Mouse (Mus musculus): ENCODE measurements around the gene Rpa1. TPM values are rescaled to one million over a fixed set of nuclear protein-coding genes. Genes with fewer than 3 reads are reported as not detected.

The Rpa1 gene
- polyA plus RNA-seq, 1 experiment from 2014 or later, result 119 TPM

Small RNA genes within 50 kb of the gene (microRNA-seq; reads per million reads assigned to microRNA genes)
- not detected for gene Gm47300

Other genes with a start within 250 kb of the Rpa1 start
- 16.9 and 26.6 TPM in 2 replicates for gene Hic1, start 178.8 kb downstream of the Rpa1 start, polyA plus RNA-seq (2014; fragmentation: Nextera tagmentation; extraction: Ambion mirVana)
- gene Ovca2, start 169.5 kb downstream of the Rpa1 start, polyA plus RNA-seq (2014; fragmentation: Nextera tagmentation; extraction: Ambion mirVana), result 33.3 and 33.4 TPM in 2 replicates
- 25.7 and 29.2 TPM in 2 replicates for gene Dph1, start 157.1 kb downstream of the Rpa1 start, polyA plus RNA-seq (2014; fragmentation: Nextera tagmentation; extraction: Ambion mirVana)
- gene Rtn4rl1, start 154.5 kb downstream of the Rpa1 start, polyA plus RNA-seq (2014; fragmentation: Nextera tagmentation; extraction: Ambion mirVana), result 2.7 and 4.2 TPM in 2 replicates
- 10.4 and 17.8 TPM in 2 replicates for gene Smyd4, start 109 bp upstream of the Rpa1 start, polyA plus RNA-seq (2014; fragmentation: Nextera tagmentation; extraction: Ambion mirVana)
- gene Serpinf1, start 74.4 kb upstream of the Rpa1 start, polyA plus RNA-seq (2014; fragmentation: Nextera tagmentation; extraction: Ambion mirVana), result 118 and 120 TPM in 2 replicates
- 3.9 and 8.4 TPM in 2 replicates for gene Serpinf2, start 91.3 kb upstream of the Rpa1 start, polyA plus RNA-seq (2014; fragmentation: Nextera tagmentation; extraction: Ambion mirVana)
- 2.8 and 4.8 TPM in 2 replicates for gene Wdr81, start 106.4 kb upstream of the Rpa1 start, polyA plus RNA-seq (2014; fragmentation: Nextera tagmentation; extraction: Ambion mirVana)
- 20.7 and 21.0 TPM in 2 replicates for gene Tlcd2, start 113.4 kb upstream of the Rpa1 start, polyA plus RNA-seq (2014; fragmentation: Nextera tagmentation; extraction: Ambion mirVana)
- 56.4 and 103 TPM in 2 replicates for gene Prpf8, start 138.5 kb upstream of the Rpa1 start, polyA plus RNA-seq (2014; fragmentation: Nextera tagmentation; extraction: Ambion mirVana)
- gene Rilp, start 161.8 kb upstream of the Rpa1 start, polyA plus RNA-seq (2014; fragmentation: Nextera tagmentation; extraction: Ambion mirVana), result 0.51 and 0.97 TPM in 2 replicates
- 10.0 TPM in 2 replicates for gene Scarf1, start 165.2 kb upstream of the Rpa1 start, polyA plus RNA-seq (2014; fragmentation: Nextera tagmentation; extraction: Ambion mirVana)
- 3.5 and 6.0 TPM in 2 replicates for gene Slc43a2, start 183.4 kb upstream of the Rpa1 start, polyA plus RNA-seq (2014; fragmentation: Nextera tagmentation; extraction: Ambion mirVana)
- gene Pitpna, start 239.8 kb upstream of the Rpa1 start, polyA plus RNA-seq (2014; fragmentation: Nextera tagmentation; extraction: Ambion mirVana), result 78.2 and 99.5 TPM in 2 replicates

Data from kidney, embryonic 14.5 days (tissue).